Comparison of ENCODE assay signal across 15 mouse cellular contexts in genomic region chr13:44735088-44735690, GRCm38 (mm10). TPM values are rescaled to one million over a fixed set of nuclear protein-coding genes. Genes with fewer than 3 reads are reported as not detected.
DNase-seq lines count a peak whose midpoint lies in the region; ATAC-seq lines count a peak whose summit lies in the region.
"Had no signal": no experiment of that assay in that cellular context is flagged by ENCODE, and none has a peak within 500 bp of the region (broad histone marks: within the 10 kb centered on the region; RNA-seq: fewer than 3 reads in every experiment).

No protein-coding gene starts in this region.

- no peaks in the 10 kb centered on the region for H3K27me3 ChIP-seq in heart, embryonic 13.5 days (replicated peaks)
- no peaks in the 10 kb centered on the region for H3K27me3 ChIP-seq in liver, embryonic 12.5 days (replicated peaks)
- H3K27me3 ChIP-seq in embryonic facial prominence, embryonic 13.5 days, result no peaks in the 10 kb centered on the region
- H3K27me3 ChIP-seq in neural tube, embryonic 14.5 days (ENCODE audit: control insufficient read depth, insufficient read depth, low read length), result no peaks in the 10 kb centered on the region

- H3K36me3 ChIP-seq in heart, embryonic 13.5 days, result peaks cover 6% of the 10 kb centered on the region; the same call in 1 of the 2 replicates
- 0 out of 2 replicates have a peak, but pooled peaks cover 8% of the 10 kb centered on the region for H3K36me3 ChIP-seq in liver, embryonic 12.5 days
- H3K36me3 ChIP-seq in embryonic facial prominence, embryonic 13.5 days, result 0 out of 2 replicates have a peak, but pooled peaks cover 3% of the 10 kb centered on the region
- H3K36me3 ChIP-seq in neural tube, embryonic 14.5 days (ENCODE audit: control insufficient read depth, insufficient read depth, low read length), result no peaks in the 10 kb centered on the region

- peak overlapping the region; percentile 83 for H3K4me2 ChIP-seq in heart, embryonic 13.5 days
- H3K4me2 ChIP-seq in liver, embryonic 12.5 days, result peak overlapping the region; percentile 96; the same call in 1 of the 2 replicates
- peak overlapping the region; percentile 81 for H3K4me2 ChIP-seq in embryonic facial prominence, embryonic 13.5 days
- H3K4me2 ChIP-seq in neural tube, embryonic 14.5 days (ENCODE audit: low read depth, low read length), result peak overlapping the region; percentile 91; the same call in 1 of the 2 replicates

- H3K4me3 ChIP-seq in heart, embryonic 13.5 days, result 0 out of 2 replicates have a peak overlapping the region, but pooled peaks have one; percentile 85
- H3K4me3 ChIP-seq in liver, embryonic 12.5 days, result no peak overlapping the region
- H3K4me3 ChIP-seq in embryonic facial prominence, embryonic 13.5 days, result no peak overlapping the region
- H3K4me3 ChIP-seq in neural tube, embryonic 14.5 days (ENCODE audit: low read depth, low read length), result no peak overlapping the region

- H3K4me1 ChIP-seq in heart, embryonic 13.5 days, result peaks cover 44% of the 10 kb centered on the region
- H3K4me1 ChIP-seq in liver, embryonic 12.5 days, result peaks cover 28% of the 10 kb centered on the region
- peaks cover 32% of the 10 kb centered on the region for H3K4me1 ChIP-seq in embryonic facial prominence, embryonic 13.5 days
- H3K4me1 ChIP-seq in neural tube, embryonic 14.5 days (ENCODE audit: control insufficient read depth, insufficient read depth, low read length), result peaks cover 12% of the 10 kb centered on the region

- no peak overlapping the region for H3K9ac ChIP-seq in heart, embryonic 13.5 days
- H3K9ac ChIP-seq in liver, embryonic 12.5 days, result no peak overlapping the region
- no peak overlapping the region for H3K9ac ChIP-seq in embryonic facial prominence, embryonic 13.5 days
- no peak overlapping the region for H3K9ac ChIP-seq in neural tube, embryonic 14.5 days (replicated peaks; ENCODE audit: low read depth, low read length)

- no peak for ATAC-seq in heart, embryonic 13.5 days (ENCODE audit: extremely low read depth, insufficient number of reproducible peaks, low FRiP score, low TSS enrichment)
- no peak for ATAC-seq in liver, embryonic 12.5 days
- ATAC-seq in embryonic facial prominence, embryonic 13.5 days (ENCODE audit: insufficient number of reproducible peaks, insufficient read depth, low FRiP score, low TSS enrichment, low read depth), result no peak
- no peak for ATAC-seq in neural tube, embryonic 14.5 days (ENCODE audit: low read depth)

- 14% methylated on average over 1 of the region's 1 CpGs for WGBS in heart, embryonic 13.5 days
- WGBS in liver, embryonic 12.5 days (ENCODE audit: insufficient replicate concordance), result 59% methylated on average over 1 of the region's 1 CpGs
- WGBS in embryonic facial prominence, embryonic 13.5 days, result 9% methylated on average over 1 of the region's 1 CpGs
- 68% methylated on average over 1 of the region's 1 CpGs for WGBS in neural tube, embryonic 14.5 days

- no peaks in the 10 kb centered on the region for H3K9me3 ChIP-seq in heart, embryonic 13.5 days
- no peaks in the 10 kb centered on the region for H3K9me3 ChIP-seq in liver, embryonic 12.5 days (replicated peaks)
- H3K9me3 ChIP-seq in embryonic facial prominence, embryonic 13.5 days, result no peaks in the 10 kb centered on the region
- no peaks in the 10 kb centered on the region for H3K9me3 ChIP-seq in neural tube, embryonic 14.5 days (ENCODE audit: control insufficient read depth, low read length)
- H3K9me3 ChIP-seq: G1E had no signal

- DNase-seq in heart, adult 11 months, result no peak
- DNase-seq in liver, result no peak
- DNase-seq in lung, adult 18-20 months, result no peak
- DNase-seq in adrenal gland, postnatal 10 days, result no peak
- DNase-seq: adrenal gland, adult 8-10 months; cerebellum, postnatal 10 days; heart, adult 2 months; kidney, postnatal 10 days; lung, postnatal 10 days; right cerebral cortex, postnatal 25 days had no signal

- H3K27ac ChIP-seq in heart, embryonic 13.5 days (replicated peaks), result peak overlapping the region; percentile 97; the same call in 1 of the 2 replicates
- no peak overlapping the region for H3K27ac ChIP-seq in liver, embryonic 12.5 days
- no peak overlapping the region for H3K27ac ChIP-seq in embryonic facial prominence, embryonic 13.5 days
- no peak overlapping the region for H3K27ac ChIP-seq in neural tube, embryonic 14.5 days (ENCODE audit: low read depth, low read length)

RNA-seq across cellular contexts. Expression of gene Jarid2, which starts 5.9 kb away (rescaled TPM):
- 21.1 and 24.2 TPM in 2 replicates for polyA plus RNA-seq in heart, embryonic 13.5 days (2015; fragmentation: Nextera tagmentation; extraction: Ambion mirVana)
- polyA plus RNA-seq in liver, embryonic 12.5 days (2016; fragmentation: Nextera tagmentation; extraction: Ambion mirVana), result 18.0 and 21.0 TPM in 2 replicates
- polyA plus RNA-seq in embryonic facial prominence, embryonic 13.5 days (2015; fragmentation: Nextera tagmentation; extraction: Ambion mirVana), result 34.6 and 36.6 TPM in 2 replicates
- polyA plus RNA-seq in neural tube, embryonic 14.5 days (2014; fragmentation: Nextera tagmentation; extraction: Ambion mirVana), result 28.0 and 29.5 TPM in 2 replicates
- total RNA-seq in adrenal gland, postnatal 10 days (2021), result 10 to 100 TPM; 45.0 to 60.1 TPM
